Mouse (Mus musculus) c-Kit-positive CD71-negative TER-119-negative erythroid progenitor cells, embryonic 14.5 days (primary cell): ENCODE data around the gene Ghrhr.

Source experiments
- DNase-seq: peaks from one replicate; pipeline ENCODE4 v3.0.0-alpha.2; 2013; ENCODE audit warnings: low read depth

The Ghrhr gene

GRCm38 (mm10) chr6:55396176-55396575 is 20.1 kb downstream of the Ghrhr start:
- DNase-seq, result no peak

GRCm38 (mm10) chr6:55396622-55397041 is 20.5 kb downstream of the Ghrhr start:
- DNase-seq, result no peak

DNA sequence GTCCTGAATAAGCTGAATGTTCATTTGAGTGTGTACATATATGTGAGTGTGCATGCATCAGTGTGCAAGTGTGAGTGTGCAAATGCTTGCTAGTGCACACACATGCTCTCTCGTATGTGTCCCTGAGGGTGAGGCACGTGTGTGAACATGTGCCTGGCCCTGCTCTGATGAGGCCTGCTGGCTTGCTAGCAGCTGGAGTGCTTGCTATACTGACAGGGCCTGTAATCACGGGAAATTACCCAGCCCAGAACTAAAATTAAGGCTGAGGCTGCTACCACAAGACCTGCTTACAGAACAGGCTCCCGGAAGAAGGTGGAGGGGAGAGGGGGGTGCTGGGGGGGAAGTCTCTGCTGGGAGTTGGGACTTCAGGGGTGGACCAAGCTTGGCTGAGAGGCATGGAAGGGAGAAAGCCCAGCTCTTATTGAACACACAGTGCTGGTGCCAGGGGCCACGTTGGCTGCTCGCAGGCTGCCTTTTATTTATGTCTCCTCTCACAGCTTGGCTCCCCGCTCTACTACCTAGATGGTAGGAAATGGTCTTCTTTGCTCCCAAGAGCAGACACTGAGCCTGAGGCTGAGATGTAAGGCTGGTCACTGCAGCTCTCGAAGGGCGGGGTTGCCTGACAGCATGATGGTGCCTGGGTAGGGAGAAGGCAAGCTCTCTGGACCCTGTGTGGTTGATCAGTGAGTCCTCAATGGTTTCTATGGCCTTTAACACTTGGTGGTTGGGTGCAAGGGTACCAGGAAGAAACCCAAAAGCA is 23.0 kb downstream of the Ghrhr start:
- no peak for DNase-seq

- DNase-seq, result no peak
These were observed 23.8 kb downstream of the Ghrhr start for GRCm38 (mm10) chr6:55399910-55400309.

- no peak for DNase-seq
These were observed 26.1 kb downstream of the Ghrhr start for GRCm38 (mm10) chr6:55402041-55402776.

DNA sequence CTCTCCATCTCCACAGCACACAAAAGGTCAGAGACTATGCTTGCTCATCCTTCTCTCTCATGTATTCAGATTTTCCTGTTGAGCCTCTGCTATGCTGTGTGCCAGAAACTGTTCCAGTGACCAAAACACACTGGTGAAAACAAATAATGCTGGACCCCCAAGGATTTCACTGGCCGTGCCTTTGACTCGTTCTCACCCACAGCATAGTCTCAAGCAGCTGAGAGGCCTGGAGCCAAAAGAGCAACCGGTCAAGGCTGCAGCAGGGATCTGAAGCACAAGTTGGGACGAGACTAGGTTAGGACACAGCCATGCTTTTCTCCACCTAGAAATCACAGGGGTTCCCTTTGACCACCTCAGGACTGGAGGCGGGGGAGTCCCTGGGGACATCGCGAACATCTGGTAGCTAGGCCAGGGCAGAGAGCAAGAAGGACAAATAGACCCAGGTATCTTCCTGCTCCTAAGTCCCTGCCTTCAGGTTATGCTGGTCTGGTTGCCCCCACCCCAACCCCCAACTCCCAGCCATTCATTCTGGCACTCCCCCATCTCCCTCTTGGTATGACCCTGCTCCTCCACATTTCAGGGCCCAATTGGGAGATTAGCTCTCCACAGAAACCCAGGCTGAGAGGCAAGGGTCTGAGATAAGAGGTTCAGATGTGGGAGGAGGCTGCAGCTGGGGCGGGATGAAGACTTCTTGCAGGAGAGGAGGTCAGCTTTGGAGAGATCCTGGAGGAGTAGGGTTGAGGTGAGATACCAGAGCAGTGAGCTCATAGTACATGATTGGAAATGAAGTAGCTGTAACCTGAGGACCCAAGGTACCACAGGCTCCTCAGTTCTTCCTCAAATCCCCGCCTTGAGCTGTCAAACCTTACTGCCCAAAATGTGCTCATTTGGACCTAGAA is 27.6 kb downstream of the Ghrhr start:
- no peak for DNase-seq

GRCm38 (mm10) chr6:55404421-55404990 is 28.4 kb downstream of the Ghrhr start:
- DNase-seq, result no peak

DNA sequence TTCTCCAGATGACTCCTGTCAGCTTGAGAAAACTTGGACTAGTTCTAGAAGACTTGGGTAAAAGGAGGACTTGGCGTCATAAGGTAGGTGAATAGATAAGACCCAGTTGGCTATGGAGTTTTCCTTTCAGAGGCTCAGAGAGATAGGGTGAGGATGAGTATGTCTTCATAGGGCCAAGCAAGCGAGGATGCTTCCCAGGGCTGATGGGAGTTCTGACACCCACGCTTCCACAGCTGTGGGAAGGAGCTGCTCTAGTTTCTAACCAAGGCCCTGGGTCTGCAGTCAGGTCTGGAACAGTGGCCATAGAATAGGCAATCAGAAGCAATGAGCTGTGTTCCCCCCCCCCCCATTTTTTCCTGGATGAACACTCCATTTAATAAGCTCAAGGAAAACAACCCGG is 31.2 kb downstream of the Ghrhr start:
- no peak for DNase-seq

- no peak for DNase-seq
These were observed 34.2 kb downstream of the Ghrhr start for GRCm38 (mm10) chr6:55410119-55410775.

GRCm38 (mm10) chr6:55410977-55411376 is 34.9 kb downstream of the Ghrhr start:
- no peak for DNase-seq

- no peak for DNase-seq
These were observed 40.1 kb downstream of the Ghrhr start for GRCm38 (mm10) chr6:55416202-55416601.

GRCm38 (mm10) chr6:55418746-55419410 is 42.8 kb downstream of the Ghrhr start:
- no peak for DNase-seq

DNA sequence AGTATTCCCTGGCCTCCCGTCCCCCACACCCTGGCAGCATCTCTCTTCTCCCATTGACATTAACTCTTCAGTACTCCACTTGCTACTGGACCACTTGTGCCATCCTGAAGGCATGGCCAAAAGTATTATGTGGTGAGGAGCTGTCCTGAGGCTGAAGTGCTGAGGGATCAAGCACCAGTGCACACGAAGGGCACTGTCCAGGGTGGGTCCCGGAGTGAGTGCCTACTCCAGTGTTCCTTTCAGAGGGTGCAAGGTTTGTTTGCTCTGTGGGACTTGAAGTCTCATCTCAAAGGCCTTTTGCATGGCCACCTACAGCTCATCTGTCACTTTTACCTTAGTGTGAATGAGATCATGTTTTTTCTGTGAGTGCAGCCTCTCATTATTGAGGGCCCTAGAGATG is 44.3 kb downstream of the Ghrhr start:
- DNase-seq, result no peak

- no peak for DNase-seq
These were observed 44.8 kb downstream of the Ghrhr start for GRCm38 (mm10) chr6:55420869-55421361.

- no peak for DNase-seq
These were observed 56.0 kb downstream of the Ghrhr start for GRCm38 (mm10) chr6:55432121-55432520.

GRCm38 (mm10) chr6:55434360-55434759 is 58.3 kb downstream of the Ghrhr start:
- no peak for DNase-seq

GRCm38 (mm10) chr6:55435266-55436159 is 59.4 kb downstream of the Ghrhr start:
- no peak for DNase-seq

DNA sequence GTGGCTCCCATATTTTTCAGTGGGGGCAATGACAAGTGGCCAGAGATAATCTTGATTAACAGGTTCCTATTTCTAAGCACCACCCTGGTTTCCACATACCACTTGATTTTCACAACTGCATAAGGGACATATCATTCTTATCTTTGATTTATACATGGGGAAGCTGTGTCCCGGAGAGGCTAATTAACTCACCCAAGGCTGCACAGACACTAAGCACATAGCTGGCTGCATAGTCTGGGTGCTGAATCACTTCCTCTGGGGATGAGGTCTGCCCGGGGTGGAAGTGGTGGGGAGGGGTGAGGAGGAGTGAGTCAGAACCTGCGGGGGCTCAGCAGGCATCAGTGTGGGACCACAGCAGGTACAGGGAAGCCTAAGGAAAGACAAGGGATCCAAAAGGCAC is 61.8 kb downstream of the Ghrhr start:
- no peak for DNase-seq
